Mouse (Mus musculus) natural killer cell, adult 2 months (primary cell): ENCODE measurements at regions not wholly inside any gene's neighbourhood (a gene's known extent, or its start where the extent isn't known, plus 50 kb on each side); places are given as distances from the start of the nearest gene placed in this dataset.

Experiments used
- DNase-seq, 2 experiments: peaks; one replicate each; pipeline ENCODE4 v3.0.0; 2022; ENCODE audit warnings: low spot score in 2 of 2

DNA sequence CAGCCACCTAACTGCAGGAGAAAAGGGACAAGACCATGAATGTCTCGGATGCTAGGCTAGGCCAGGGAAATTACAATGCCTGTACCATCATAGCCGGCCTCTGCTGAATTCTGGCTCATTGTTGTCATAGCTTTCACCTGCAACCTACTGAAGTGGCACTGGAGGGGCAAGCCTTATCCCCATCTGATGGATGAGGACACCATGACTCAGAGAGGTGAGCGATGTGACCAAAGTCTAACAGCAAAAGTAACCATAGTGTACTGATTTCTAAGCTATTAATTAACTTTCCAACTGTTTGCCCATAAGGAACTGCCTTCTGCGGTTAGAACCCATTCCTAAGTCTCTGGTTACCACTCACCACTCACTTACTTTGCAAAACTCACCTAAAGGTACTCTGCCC lies 536.6 kb upstream of the Klf4 start:
- DNase-seq: no peak

GRCm38 (mm10) chr4:56064657-56065056 lies 532.4 kb upstream of the Klf4 start:
- no peak for DNase-seq

DNA sequence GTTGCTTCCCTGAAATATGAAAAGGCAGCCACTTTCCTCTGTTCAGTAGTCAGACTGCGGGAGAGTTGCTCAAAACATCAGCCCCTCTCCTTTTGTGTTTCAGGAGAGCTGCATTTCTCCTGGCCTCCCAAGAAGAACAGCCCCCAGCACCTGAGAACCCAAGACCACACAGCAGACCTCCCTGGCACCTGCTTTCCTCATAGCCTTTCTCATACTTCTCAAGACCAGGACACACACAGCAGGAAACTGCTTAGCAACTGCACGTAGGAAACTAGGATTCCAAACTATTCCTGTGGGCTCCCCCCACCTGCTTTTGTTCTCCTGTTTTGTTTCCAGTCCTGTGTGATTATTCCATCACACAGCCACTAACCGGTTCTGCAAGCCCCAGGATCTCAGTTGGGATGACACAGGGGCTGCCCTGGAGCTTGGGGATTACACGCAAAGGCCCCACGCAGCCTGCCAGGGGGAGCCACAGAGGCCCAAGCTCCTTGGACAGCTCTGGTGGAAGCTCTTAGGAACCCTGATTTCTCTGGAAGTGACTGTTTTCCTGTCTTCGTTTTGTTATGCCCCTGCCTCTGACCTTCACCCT lies 519.6 kb upstream of the Klf4 start:
- no peak for DNase-seq

DNA sequence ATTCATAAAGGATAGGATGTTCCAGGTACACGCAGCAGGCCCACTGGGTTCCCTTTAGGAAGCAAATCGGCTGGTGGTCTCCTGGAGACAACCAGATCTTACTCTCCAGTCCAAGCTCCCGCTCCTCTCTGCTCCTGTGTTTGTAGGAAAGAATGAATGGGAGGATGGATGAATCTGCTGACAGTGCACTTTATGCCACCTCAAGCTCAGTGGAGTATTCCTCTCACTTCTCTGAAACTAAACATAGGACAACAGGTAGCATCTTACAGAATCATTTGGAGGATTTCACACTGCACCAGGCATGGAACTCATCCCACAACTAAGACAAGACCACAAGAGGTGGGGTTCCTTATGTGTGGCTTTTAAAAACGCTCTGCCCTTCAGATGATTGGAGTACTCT lies 507.1 kb upstream of the Klf4 start:
- no peak for DNase-seq

DNA sequence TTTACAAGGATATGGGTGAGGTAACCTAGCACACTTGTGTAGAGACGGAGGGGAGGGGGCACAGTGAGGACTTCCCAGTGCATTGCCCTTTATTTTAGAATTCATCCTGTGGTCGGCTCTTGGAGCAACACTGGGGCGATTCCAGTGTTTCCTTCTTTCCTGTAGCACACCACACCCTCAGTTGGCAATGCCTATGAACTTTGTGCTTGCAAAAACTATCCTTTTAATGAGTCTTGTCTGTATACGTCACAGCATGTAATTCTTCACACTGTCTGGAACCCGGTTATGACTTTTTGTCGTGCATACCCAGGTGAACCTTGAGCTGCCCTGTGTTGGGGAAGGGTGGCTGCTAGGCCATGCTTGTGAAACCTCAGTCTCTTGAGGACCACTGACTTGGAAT lies 504.1 kb upstream of the Klf4 start:
- no peak for DNase-seq

DNA sequence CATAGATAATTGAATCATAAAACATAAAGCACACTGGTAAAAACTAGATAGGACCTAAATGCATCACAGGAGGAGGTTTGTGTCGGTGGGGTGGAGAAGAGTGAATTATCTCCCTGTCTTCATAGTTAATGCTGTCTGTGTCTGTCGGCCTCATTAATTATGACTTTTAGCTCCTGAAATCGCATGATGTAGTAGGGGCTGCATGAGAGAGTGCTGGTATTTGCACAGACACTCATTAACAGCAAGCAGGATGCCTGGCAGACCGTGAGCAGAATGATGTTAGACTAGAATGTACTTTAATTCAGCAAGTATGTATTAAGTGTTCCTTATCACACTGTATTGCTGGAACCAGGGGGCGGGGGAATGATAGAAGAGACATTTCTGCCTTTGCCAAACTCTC lies 503.3 kb upstream of the Klf4 start:
- no peak for DNase-seq

DNA sequence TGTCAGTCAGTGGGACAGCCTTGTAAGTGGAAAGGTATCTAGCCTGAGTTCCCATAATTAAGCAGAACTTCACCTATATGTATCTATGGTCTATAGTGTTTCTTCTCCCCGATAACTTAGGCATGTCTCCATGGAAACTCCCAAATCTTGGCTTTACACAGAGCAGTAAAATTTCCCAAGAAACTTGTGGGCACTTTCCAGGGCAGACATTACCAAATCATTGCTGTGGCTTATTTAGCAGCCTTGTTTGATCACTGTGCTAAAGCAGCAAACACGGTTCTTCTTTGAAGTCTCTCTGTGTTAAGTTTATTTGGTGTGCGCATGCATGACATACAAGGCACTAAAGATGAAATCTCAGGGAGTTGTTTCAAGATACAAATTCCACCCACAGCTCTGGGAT lies 496.2 kb upstream of the Klf4 start:
- no peak for DNase-seq

GRCm38 (mm10) chr4:56027258-56027657 lies 495.0 kb upstream of the Klf4 start:
- no peak for DNase-seq

DNA sequence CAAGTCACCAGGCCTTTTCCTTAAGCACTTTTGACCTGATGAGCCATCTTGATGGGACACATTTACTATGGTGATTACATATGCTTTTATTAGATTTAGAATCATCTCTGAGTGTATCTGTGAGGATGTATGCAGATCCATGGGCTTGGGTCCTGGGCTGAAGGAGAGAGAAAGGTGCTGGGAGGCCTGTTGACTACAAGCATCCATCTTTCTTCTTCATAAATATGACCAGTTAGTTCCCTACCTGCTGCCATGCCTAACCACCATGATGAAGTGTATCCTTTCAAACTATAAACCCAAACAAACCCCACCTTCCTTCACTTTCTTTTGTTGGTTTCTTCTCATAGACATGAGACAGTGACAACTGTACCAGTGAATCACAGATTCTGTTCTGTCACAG lies 492.2 kb upstream of the Klf4 start:
- DNase-seq: no peak

- DNase-seq: no peak
Observed at GRCm38 (mm10) chr4:56018212-56018611, 485.9 kb upstream of the Klf4 start.

GRCm38 (mm10) chr4:56015481-56015880 lies 483.2 kb upstream of the Klf4 start:
- DNase-seq: no peak

DNA sequence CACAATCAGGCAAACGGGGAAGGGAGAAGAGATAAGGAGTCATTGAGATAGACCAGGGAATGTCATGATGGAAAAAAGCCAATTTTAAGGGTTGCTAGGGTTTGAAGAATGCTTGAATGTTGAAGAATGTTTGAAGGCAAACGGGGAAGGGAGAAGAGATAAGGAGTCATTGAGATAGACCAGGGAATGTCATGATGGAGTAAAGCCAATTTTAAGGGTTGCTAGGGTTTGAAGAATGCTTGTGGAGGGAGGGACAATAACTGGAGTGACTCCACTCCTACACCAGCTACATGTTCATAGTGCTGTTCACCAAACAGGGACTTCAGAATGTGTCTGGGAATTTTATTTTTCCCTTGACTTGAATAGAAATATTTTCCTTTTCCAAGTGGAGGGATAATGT lies 476.0 kb upstream of the Klf4 start:
- no peak for DNase-seq

DNA sequence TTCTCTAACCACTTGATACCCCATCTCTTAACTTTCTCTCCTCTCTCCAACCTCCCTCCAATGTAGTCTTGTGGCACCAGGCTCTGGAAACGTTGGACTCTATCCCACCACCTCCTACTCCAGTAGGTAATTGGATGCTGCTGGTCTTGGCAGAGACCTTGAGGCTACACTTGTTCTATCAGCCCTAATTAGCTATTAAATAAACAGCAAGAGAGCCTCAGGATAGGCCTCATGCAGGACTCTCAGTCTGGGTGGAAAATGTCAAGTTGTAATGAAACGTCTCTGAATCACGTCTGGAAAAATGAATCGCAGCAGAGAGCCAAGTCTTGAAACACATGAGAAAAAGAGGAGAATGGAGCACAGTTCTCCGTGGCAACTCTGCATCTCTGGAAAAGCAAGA lies 472.0 kb upstream of the Klf4 start:
- no peak for DNase-seq

- no peak for DNase-seq
Observed at GRCm38 (mm10) chr4:56001312-56001731, 469.1 kb upstream of the Klf4 start.

DNA sequence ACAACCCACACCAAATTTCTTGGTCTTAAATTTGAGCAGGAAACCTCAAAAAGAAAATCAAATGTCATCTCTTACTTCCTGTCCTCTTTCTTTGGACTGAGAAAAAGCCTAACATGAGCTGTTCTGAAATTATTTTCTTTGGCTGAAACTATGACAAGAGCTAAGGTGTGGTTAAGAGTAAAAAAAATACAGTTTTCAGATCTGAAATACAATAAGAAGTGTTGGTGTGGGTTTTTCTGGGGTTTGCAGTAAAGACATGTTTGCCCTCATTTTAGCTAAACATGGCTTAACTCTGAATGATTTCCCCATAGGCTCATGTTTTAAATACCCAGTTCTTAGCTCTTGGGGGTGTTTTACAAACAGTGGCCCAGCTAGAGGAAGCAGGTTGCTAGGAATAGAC lies 451.8 kb upstream of the Klf4 start:
- DNase-seq: no peak

DNA sequence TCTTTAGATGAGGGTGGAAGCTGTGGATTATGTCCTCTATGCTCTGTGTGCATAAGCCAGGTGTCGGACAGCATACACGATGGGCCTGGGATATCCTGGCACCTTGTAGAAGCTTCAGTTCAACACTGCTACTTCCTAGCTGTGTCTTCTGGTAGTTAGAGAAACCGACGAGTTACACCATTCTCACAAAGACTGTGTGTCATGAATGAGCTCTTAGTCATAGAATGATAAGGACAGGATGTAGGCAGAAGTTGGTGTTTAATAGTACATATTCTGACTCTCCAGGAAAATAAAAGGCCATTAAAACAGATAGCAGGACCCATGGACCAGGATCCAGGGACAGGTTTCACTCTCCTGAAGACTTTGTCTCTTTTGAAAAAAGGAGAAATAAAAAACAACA lies 446.3 kb upstream of the Klf4 start:
- DNase-seq: no peak

GRCm38 (mm10) chr4:55976265-55976664 lies 444.0 kb upstream of the Klf4 start:
- no peak for DNase-seq

GRCm38 (mm10) chr4:55973706-55974105 lies 441.4 kb upstream of the Klf4 start:
- DNase-seq: no peak

GRCm38 (mm10) chr4:55972235-55972819 lies 440.1 kb upstream of the Klf4 start:
- no peak for DNase-seq

DNA sequence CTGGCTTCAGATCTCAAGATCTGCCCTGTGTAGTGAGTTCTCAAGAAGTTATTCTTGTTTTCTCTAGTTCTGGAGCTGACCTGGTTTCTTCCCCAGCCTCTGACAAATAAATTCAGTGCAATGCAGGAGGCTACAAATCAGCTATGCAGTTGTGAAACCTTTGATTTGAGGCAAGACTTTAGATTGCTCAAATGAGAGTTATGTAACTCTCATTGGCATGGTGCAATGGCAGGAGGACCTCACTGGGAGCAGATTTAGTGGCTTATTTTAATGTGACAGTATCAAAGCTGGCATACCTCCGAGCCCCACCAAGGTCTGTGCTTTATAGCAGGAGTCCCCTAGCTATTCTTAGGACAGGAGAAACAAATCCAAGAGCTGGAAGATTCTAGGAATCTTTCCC lies 427.8 kb upstream of the Klf4 start:
- DNase-seq: peak in 1 of 2 experiments; percentile 1

DNA sequence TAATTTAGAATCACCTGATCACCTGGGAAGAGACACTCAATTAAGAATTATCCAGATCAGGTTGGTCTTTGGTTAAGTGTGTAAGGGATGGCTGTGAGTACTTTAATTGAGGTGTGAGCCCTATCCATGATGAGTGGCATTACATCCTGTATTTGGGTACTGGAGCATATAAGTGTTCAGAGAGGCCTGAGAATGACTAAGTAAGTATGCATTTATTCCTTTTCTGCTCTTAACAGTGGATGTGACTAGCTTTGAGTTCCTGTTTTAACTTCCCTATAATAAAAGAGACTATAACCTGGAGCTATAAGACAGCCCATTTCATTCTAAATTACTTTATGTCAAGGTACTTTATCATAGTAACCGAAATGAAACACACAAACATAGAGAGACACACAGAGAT lies 421.4 kb upstream of the Klf4 start:
- DNase-seq: no peak

DNA sequence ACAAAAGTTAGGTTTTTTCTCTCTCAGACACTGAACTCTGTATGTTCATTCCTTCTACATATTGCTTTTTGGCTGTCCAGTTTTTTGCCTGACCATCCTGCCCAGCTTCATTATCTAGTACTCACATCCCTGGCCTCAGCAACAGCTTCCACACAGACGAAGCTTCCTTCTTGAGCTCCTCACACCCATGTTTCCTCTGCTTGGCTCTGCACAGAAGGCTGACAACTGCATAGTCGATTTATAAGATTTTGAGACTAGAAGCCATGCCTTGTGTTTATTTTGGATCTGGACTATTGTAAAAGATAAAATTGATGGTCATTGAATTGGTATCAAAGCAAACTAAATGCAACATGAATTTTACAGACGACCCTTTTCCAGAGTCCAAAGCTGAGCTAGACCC lies 420.0 kb upstream of the Klf4 start:
- DNase-seq: no peak

DNA sequence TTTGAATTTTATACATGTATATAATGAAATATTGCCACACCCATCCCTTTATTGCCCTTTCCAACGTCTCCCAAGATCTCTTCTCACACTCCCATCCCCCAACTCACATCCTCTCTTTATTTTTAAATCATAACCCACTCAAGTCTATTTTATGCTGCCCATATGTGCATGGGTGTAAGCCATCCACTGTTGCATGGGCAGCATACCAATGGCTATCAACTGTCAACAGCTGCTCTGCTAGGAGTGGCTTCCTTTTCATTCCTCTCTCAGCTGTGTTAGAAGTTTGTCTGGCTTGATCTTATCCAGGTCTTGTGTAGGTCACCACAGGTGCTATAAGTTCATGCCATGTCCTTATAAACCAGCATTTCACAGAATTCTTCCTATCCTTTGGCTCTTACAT lies 409.2 kb upstream of the Klf4 start:
- no peak for DNase-seq

DNA sequence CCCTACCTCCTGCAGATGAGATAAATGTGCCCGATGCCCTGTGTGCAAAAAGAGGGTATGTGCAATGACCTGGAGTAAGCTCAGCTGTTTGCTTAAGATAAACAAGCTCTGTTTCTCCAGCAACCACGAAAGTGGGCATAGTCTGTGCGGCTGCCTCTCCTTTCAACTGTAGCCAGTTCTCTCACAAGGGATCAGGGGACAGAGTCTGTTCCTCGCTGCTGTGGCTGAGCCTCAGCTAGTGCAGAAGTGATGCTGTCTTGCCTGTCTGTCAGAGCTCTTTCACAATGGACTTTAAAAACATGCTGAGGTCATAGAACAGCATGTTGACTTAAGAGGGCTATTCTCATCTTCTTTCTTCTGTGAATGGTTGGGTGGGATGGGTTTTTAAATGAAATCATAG lies 406.1 kb upstream of the Klf4 start:
- DNase-seq: no peak
